Mouse (Mus musculus) heart, embryonic 16.5 days (tissue): ENCODE data around the gene Fermt3. TPM values are rescaled to one million over a fixed set of nuclear protein-coding genes. Genes with fewer than 3 reads are reported as not detected.

Experiments used
- ATAC-seq: fragments of 200-750 bp; cut with Nextera tagmentation; replicated peaks from 2 replicates; pipeline ENCODE4 v1.8.0; 2017; ENCODE audit warnings: moderate number of reproducible peaks; ENCODE audit not compliant: insufficient read depth, low FRiP score; ENCODE audit errors: extremely low read depth
- H3K27ac ChIP-seq: fragments of 300-500 bp; sonication (generic); 2 replicates; pipeline ENCODE4 v1.5.1; 2014; ENCODE audit warnings: mild to moderate bottlenecking, low read length, control low read depth, moderate library complexity
- H3K27me3 ChIP-seq: fragments of 300-500 bp; sonication (generic); 2 replicates; pipeline ENCODE4 v1.6.1; 2014; ENCODE audit warnings: low read length, mixed read lengths; ENCODE audit not compliant: control insufficient read depth, insufficient read depth
- H3K36me3 ChIP-seq: fragments of 300-500 bp; sonication (generic); 2 replicates; pipeline ENCODE4 v1.6.1; 2014; ENCODE audit not compliant: control insufficient read depth, insufficient read depth
- H3K4me1 ChIP-seq: fragments of 300-500 bp; sonication (generic); 2 replicates; pipeline ENCODE4 v1.6.1; 2014; ENCODE audit warnings: low read length, mixed read lengths; ENCODE audit not compliant: control insufficient read depth, insufficient read depth
- H3K4me2 ChIP-seq: fragments of 300-500 bp; sonication (generic); 2 replicates; pipeline ENCODE4 v1.6.1; 2014; ENCODE audit warnings: low read depth, mild to moderate bottlenecking, control low read depth, low read length
- H3K4me3 ChIP-seq: fragments of 300-500 bp; sonication (generic); 2 replicates; pipeline ENCODE4 v1.5.1; 2014; ENCODE audit warnings: mild to moderate bottlenecking, control low read depth, low read length
- H3K9ac ChIP-seq: fragments of 300-500 bp; sonication (generic); 2 replicates; pipeline ENCODE4 v1.6.1; 2014; ENCODE audit warnings: low read length, control low read depth
- H3K9me3 ChIP-seq: fragments of 300-500 bp; sonication (generic); replicated peaks from 2 replicates; pipeline ENCODE4 v1.6.1; 2016; ENCODE audit warnings: low read length; ENCODE audit not compliant: control insufficient read depth
- WGBS: fragments of 180-500 bp; shearing (Covaris S2); extraction: QIAGEN DNeasy Blood & Tissue Kit; methylation state at CpG from one replicate; pipeline ENCODE4 v1.1.7; 2014; 5-methylcytosine and 5-hydroxymethylcytosine counted together
- polyA plus RNA-seq: library from polyadenylated mRNA; unstranded; fragments of >200 nt; fragmentation: Nextera tagmentation; extraction: Ambion mirVana; gene quantifications from 2 replicates; pipeline ENCODE4 v1.2.1, GENCODE M21; 2015

Fermt3 gene
- polyA plus RNA-seq, 1 experiment from 2014 or later: 24.7 TPM

- H3K4me3 ChIP-seq: no peak overlapping the region
- H3K27me3 ChIP-seq: no peaks in the 10 kb centered on the region
- no peaks in the 10 kb centered on the region for H3K36me3 ChIP-seq
- WGBS: 35% methylated on average over 6 of the region's 6 CpGs
- no peak overlapping the region for H3K9ac ChIP-seq
- H3K4me1 ChIP-seq: peaks cover 38% of the 10 kb centered on the region
- peak overlapping the region; percentile 20; the same call in 1 of the 2 replicates for H3K27ac ChIP-seq
- ATAC-seq: no peak
- H3K4me2 ChIP-seq: no peak overlapping the region
- H3K9me3 ChIP-seq: no peaks in the 10 kb centered on the region
Observed at GRCm38 (mm10) chr19:6971644-6972043, 47.6 kb downstream of the Fermt3 start.

GRCm38 (mm10) chr19:6970460-6971085 lies 48.7 kb downstream of the Fermt3 start:
- H3K9ac ChIP-seq: peak overlapping the region; percentile 76

GRCm38 (mm10) chr19:6969665-6970381 lies 49.4 kb downstream of the Fermt3 start:
- H3K4me3 ChIP-seq: peak overlapping the region; percentile 61
- peaks cover 34% of the 10 kb centered on the region for H3K4me1 ChIP-seq
- H3K9me3 ChIP-seq: no peaks in the 10 kb centered on the region
- peak overlapping the region; percentile 76 for H3K9ac ChIP-seq
- WGBS: under 1% methylated on average over 55 of the region's 55 CpGs
- H3K36me3 ChIP-seq: peaks cover 10% of the 10 kb centered on the region
- H3K4me2 ChIP-seq: peak overlapping the region; percentile 63
- ATAC-seq: peak; percentile 71
- peak overlapping the region; percentile 1 for H3K27ac ChIP-seq
- no peaks in the 10 kb centered on the region for H3K27me3 ChIP-seq

More at GRCm38 (mm10) chr19:6970460-6971085, 48.7 kb downstream of the Fermt3 start:
- WGBS: 27% methylated on average over 11 of the region's 11 CpGs
- Histone ChIP-seq H3K27ac (peak overlapping the region; percentile 32), H3K36me3 (peaks cover 4% of the 10 kb centered on the region; the same call in 1 of the 2 replicates), H3K4me1 (peaks cover 34% of the 10 kb centered on the region), H3K4me2 (peak overlapping the region; percentile 63), H3K4me3 (peak overlapping the region; percentile 61; the same call in 1 of the 2 replicates), H3K9me3 (no peaks in the 10 kb centered on the region), H3K27me3 (no peaks in the 10 kb centered on the region)
- no peak for ATAC-seq

GRCm38 (mm10) chr19:6969291-6969664 lies 50.0 kb downstream of the Fermt3 start:
- Histone ChIP-seq H3K27me3 (no peaks in the 10 kb centered on the region), H3K4me3 (peak overlapping the region; percentile 61), H3K9ac (peak overlapping the region; percentile 76), H3K36me3 (peaks cover 12% of the 10 kb centered on the region), H3K27ac (no peak overlapping the region), H3K4me1 (peaks cover 34% of the 10 kb centered on the region), H3K4me2 (peak overlapping the region; percentile 63), H3K9me3 (no peaks in the 10 kb centered on the region)
- ATAC-seq: no peak; the same call in 1 of the 2 replicates
- WGBS: 1% methylated on average over 20 of the region's 20 CpGs

GRCm38 (mm10) chr19:6968491-6969271 lies 50.6 kb downstream of the Fermt3 start:
- Histone ChIP-seq H3K27ac (no peak overlapping the region), H3K4me3 (peak overlapping the region; percentile 61), H3K9me3 (no peaks in the 10 kb centered on the region), H3K27me3 (no peaks in the 10 kb centered on the region), H3K36me3 (peaks cover 14% of the 10 kb centered on the region), H3K4me2 (peak overlapping the region; percentile 63), H3K9ac (peak overlapping the region; percentile 76), H3K4me1 (peaks cover 29% of the 10 kb centered on the region)
- ATAC-seq: no peak
- WGBS: 16% methylated on average over 15 of the region's 15 CpGs

- Histone ChIP-seq H3K9me3 (no peaks in the 10 kb centered on the region), H3K4me3 (no peak overlapping the region), H3K36me3 (peaks cover 30% of the 10 kb centered on the region), H3K4me1 (peaks cover 36% of the 10 kb centered on the region), H3K27ac (no peak overlapping the region), H3K4me2 (no peak overlapping the region), H3K9ac (no peak overlapping the region), H3K27me3 (no peaks in the 10 kb centered on the region)
- ATAC-seq: no peak
- WGBS: 80% methylated on average over 10 of the region's 10 CpGs
Observed at GRCm38 (mm10) chr19:6956461-6956860, 62.8 kb downstream of the Fermt3 start.

- no peaks in the 10 kb centered on the region for H3K27me3 ChIP-seq
- no peak overlapping the region for H3K4me2 ChIP-seq
- no peak overlapping the region for H3K4me3 ChIP-seq
- 52% methylated on average over 7 of the region's 7 CpGs for WGBS
- peaks cover 37% of the 10 kb centered on the region for H3K4me1 ChIP-seq
- H3K9ac ChIP-seq: peak overlapping the region; percentile 41; the same call in 1 of the 2 replicates
- peaks cover 30% of the 10 kb centered on the region for H3K36me3 ChIP-seq
- peak; percentile 8; the same call in 1 of the 2 replicates for ATAC-seq
- H3K27ac ChIP-seq: peak overlapping the region; percentile 36; the same call in 1 of the 2 replicates
- H3K9me3 ChIP-seq: no peaks in the 10 kb centered on the region
Observed at GRCm38 (mm10) chr19:6955424-6955823, 63.8 kb downstream of the Fermt3 start.

GRCm38 (mm10) chr19:6954046-6954445 lies 65.2 kb downstream of the Fermt3 start:
- H3K4me1 ChIP-seq: peaks cover 43% of the 10 kb centered on the region
- H3K27ac ChIP-seq: no peak overlapping the region
- no peak overlapping the region for H3K4me3 ChIP-seq
- no peaks in the 10 kb centered on the region for H3K9me3 ChIP-seq
- no peak overlapping the region for H3K9ac ChIP-seq
- H3K27me3 ChIP-seq: no peaks in the 10 kb centered on the region
- no peak overlapping the region for H3K4me2 ChIP-seq
- WGBS: 51% methylated on average over 9 of the region's 9 CpGs
- H3K36me3 ChIP-seq: peaks cover 17% of the 10 kb centered on the region
- no peak for ATAC-seq
